Mouse (Mus musculus): ENCODE measurements around the gene Gm13102. TPM values are rescaled to one million over a fixed set of nuclear protein-coding genes. Genes with fewer than 3 reads are reported as not detected.
"Not testable (repeated sequence)": the region's sequence is repeated elsewhere in the genome, so short reads cannot be mapped to it uniquely, and the experiment has no call there.

The Gm13102 gene
- polyA plus RNA-seq (2012; rRNA removed) (not detected in 2 replicates), polyA plus RNA-seq (2014; fragmentation: Nextera tagmentation; extraction: Ambion mirVana) (not detected in 2 replicates)

DNA sequence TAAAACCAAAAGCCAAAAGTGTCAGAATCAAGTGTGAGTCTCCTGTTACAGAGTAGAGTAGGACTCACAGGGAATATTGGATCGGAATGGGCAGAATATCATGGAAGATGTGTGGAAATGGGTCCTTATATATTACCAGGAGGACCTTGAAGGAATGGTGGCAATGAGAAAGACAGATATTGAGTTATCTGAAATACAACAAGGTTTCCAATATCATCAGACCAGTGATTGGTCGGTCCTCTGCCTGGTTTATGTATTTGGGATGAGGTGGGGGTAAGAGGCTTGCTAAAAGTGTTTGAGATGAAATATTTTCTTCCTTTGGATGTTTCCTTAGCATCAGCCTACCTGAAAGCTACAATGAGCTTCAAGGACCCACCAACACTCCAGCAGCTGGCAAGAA is at the start of gene Gm13102:
Gm13102 (plus strand) TSS at position 301 of the 400 bp plus-strand sequence.
- not testable (repeated sequence) for H3K9me3 ChIP-seq (ENCODE audit: control insufficient read depth, low read length); ATAC-seq (ENCODE audit: low FRiP score, low read depth); H3K4me1 ChIP-seq (ENCODE audit: control insufficient read depth, insufficient read depth, low read length); H3K4me3 ChIP-seq (replicated peaks; ENCODE audit: low read length); H3K9ac ChIP-seq (ENCODE audit: low read depth, low read length, severe bottlenecking); H3K27me3 ChIP-seq (ENCODE audit: control insufficient read depth, insufficient read depth, low read length); H3K4me2 ChIP-seq (replicated peaks; ENCODE audit: low read depth, low read length, severe bottlenecking); DNase-seq (ENCODE audit: low spot score); H3K36me3 ChIP-seq (ENCODE audit: control insufficient read depth, insufficient read depth, low read length); H3K27ac ChIP-seq (replicated peaks; ENCODE audit: low read depth, low read length)
- WGBS = no CpG with 5 or more reads among the region's 2 CpGs

DNA sequence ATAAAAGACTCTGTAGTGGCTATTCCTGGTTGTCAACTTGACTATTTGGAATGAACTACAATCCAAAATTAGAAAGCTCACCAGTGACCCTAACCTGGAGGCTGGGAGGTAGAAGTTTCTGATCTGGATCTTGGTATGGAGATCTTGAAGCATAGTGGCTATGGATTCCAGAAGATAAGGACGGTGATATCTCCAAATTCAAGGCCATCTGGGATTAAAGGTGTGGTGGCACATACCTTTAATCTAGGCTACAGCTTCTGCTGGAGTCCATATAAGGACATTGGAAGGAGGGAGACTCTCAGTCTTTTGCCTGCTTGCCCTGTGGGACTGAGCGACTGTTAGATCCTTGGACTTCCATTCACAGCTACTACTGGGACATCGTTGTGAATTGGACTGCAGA is 47.4 kb upstream of the Gm13102 start, which contains the start of gene Pramel4:
Pramel4 (plus strand) TSS at position 301 of the 400 bp plus-strand sequence.
- H3K27ac ChIP-seq (replicated peaks; ENCODE audit: low read depth, low read length); H3K9ac ChIP-seq (ENCODE audit: low read depth, low read length, severe bottlenecking); ATAC-seq (ENCODE audit: low FRiP score, low read depth); H3K4me3 ChIP-seq (replicated peaks; ENCODE audit: low read length); H3K4me1 ChIP-seq (ENCODE audit: control insufficient read depth, insufficient read depth, low read length); DNase-seq (ENCODE audit: low spot score); H3K36me3 ChIP-seq (ENCODE audit: control insufficient read depth, insufficient read depth, low read length); H3K27me3 ChIP-seq (ENCODE audit: control insufficient read depth, insufficient read depth, low read length); H3K9me3 ChIP-seq (ENCODE audit: control insufficient read depth, low read length); H3K4me2 ChIP-seq (replicated peaks; ENCODE audit: low read depth, low read length, severe bottlenecking): not testable (repeated sequence)
- 89% methylated on average over 3 of the region's 3 CpGs for WGBS

Other genes starting within 250 kb of the Gm13102 start
- gene Pramef6, start 206.1 kb upstream of the Gm13102 start, polyA plus RNA-seq (2012; rRNA removed) = not detected in 2 replicates
- gene Pramef6, start 206.1 kb upstream of the Gm13102 start, polyA plus RNA-seq (2014; fragmentation: Nextera tagmentation; extraction: Ambion mirVana) = not detected in 2 replicates
- not detected in 2 replicates for gene Pramef25, start 155.5 kb upstream of the Gm13102 start, polyA plus RNA-seq (2012; rRNA removed)
- gene Pramef25, start 155.5 kb upstream of the Gm13102 start, polyA plus RNA-seq (2014; fragmentation: Nextera tagmentation; extraction: Ambion mirVana) = not detected in 2 replicates
- not detected in 2 replicates for gene Gm13101, start 139.5 kb upstream of the Gm13102 start, polyA plus RNA-seq (2012; rRNA removed)
- not detected in 2 replicates for gene Gm13101, start 139.5 kb upstream of the Gm13102 start, polyA plus RNA-seq (2014; fragmentation: Nextera tagmentation; extraction: Ambion mirVana)
- not detected in 2 replicates for gene Pramef17, start 112.1 kb upstream of the Gm13102 start, polyA plus RNA-seq (2012; rRNA removed)
- gene Pramef17, start 112.1 kb upstream of the Gm13102 start, polyA plus RNA-seq (2014; fragmentation: Nextera tagmentation; extraction: Ambion mirVana) = not detected in 2 replicates
- not detected in 2 replicates for gene Pramel4, start 47.3 kb upstream of the Gm13102 start, polyA plus RNA-seq (2012; rRNA removed)
- gene Pramel4, start 47.3 kb upstream of the Gm13102 start, polyA plus RNA-seq (2014; fragmentation: Nextera tagmentation; extraction: Ambion mirVana) = not detected in 2 replicates
- gene Oog3, start 56.2 kb downstream of the Gm13102 start, polyA plus RNA-seq (2012; rRNA removed) = not detected in 2 replicates
- not detected in 2 replicates for gene Oog3, start 56.2 kb downstream of the Gm13102 start, polyA plus RNA-seq (2014; fragmentation: Nextera tagmentation; extraction: Ambion mirVana)
- not detected in 2 replicates for gene Oog2, start 84.2 kb downstream of the Gm13102 start, polyA plus RNA-seq (2012; rRNA removed)
- not detected in 2 replicates for gene Oog2, start 84.2 kb downstream of the Gm13102 start, polyA plus RNA-seq (2014; fragmentation: Nextera tagmentation; extraction: Ambion mirVana)
- gene C87977, start 106.8 kb downstream of the Gm13102 start, polyA plus RNA-seq (2012; rRNA removed) = not detected in 2 replicates
- not detected in 2 replicates for gene C87977, start 106.8 kb downstream of the Gm13102 start, polyA plus RNA-seq (2014; fragmentation: Nextera tagmentation; extraction: Ambion mirVana)
- not detected in 2 replicates for gene Pramel5, start 174.0 kb downstream of the Gm13102 start, polyA plus RNA-seq (2012; rRNA removed)
- 0.25 TPM in 1 of 2 replicates, not detected in the other for gene Pramel5, start 174.0 kb downstream of the Gm13102 start, polyA plus RNA-seq (2014; fragmentation: Nextera tagmentation; extraction: Ambion mirVana)
- not detected in 2 replicates for gene Gm13128, start 223.8 kb downstream of the Gm13102 start, polyA plus RNA-seq (2012; rRNA removed)
- not detected in 2 replicates for gene Gm13128, start 223.8 kb downstream of the Gm13102 start, polyA plus RNA-seq (2014; fragmentation: Nextera tagmentation; extraction: Ambion mirVana)